Mouse (Mus musculus): ENCODE results near the gene Nr4a3.

GRCm38 (mm10) chr4:48047136-48047765 lies 2.3 kb downstream of the Nr4a3 start:
- TF ChIP-seq GATA1 (IDR thresholded peaks at IDR 0.05; ENCODE audit: low read length), result no peak
- no peak for TF ChIP-seq TAL1 (IDR thresholded peaks at IDR 0.05; ENCODE audit: low read length)

All from erythroblast, embryonic 14.5 days (primary cell).